In genomic region chr3:84259281-84260023, GRCm38 (mm10) we compare ENCODE assay signal across 8 mouse cellular contexts. TPM values are rescaled to one million over a fixed set of nuclear protein-coding genes. Genes with fewer than 3 reads are reported as not detected.
DNase-seq lines count a peak whose midpoint lies in the region; ATAC-seq and TF ChIP-seq lines count a peak whose summit lies in the region.

No protein-coding gene starts in this region.

- peak overlapping the region; percentile 98 for H3K4me2 ChIP-seq in embryonic facial prominence, embryonic 14.5 days (ENCODE audit: low read depth, low read length)
- peak overlapping the region; percentile 98 for H3K4me2 ChIP-seq in limb, embryonic 12.5 days
- peak overlapping the region; percentile 92 for H3K4me2 ChIP-seq in midbrain, embryonic 13.5 days (replicated peaks)

- peaks cover 2% of the 10 kb centered on the region; the same call in 1 of the 2 replicates for H3K79me2 ChIP-seq in heart, adult 2 months (replicated peaks; ENCODE audit: control insufficient read depth, insufficient read depth, low read length)

- DNase-seq in ovary, adult 18-20 months (ENCODE audit: low spot score), result peak; percentile 35
- no peak for DNase-seq in ovary, postnatal 14 days (ENCODE audit: low spot score)
- DNase-seq in embryonic facial prominence, embryonic 14.5 days (ENCODE audit: low spot score), result peak; percentile 72
- peak; percentile 79 to 81 for DNase-seq in heart, adult 2 months
- peak; percentile 78 for DNase-seq in kidney, adult 2 months
- DNase-seq in spleen, adult 18-20 months, result peak; percentile 28 to 53

- H3K4me1 ChIP-seq in embryonic facial prominence, embryonic 14.5 days (ENCODE audit: control insufficient read depth, insufficient read depth, low read length), result peaks cover 11% of the 10 kb centered on the region
- peaks cover 1% of the 10 kb centered on the region; the same call in 1 of the 2 replicates for H3K4me1 ChIP-seq in heart, adult 2 months (ENCODE audit: control insufficient read depth, insufficient read depth, low read length)
- H3K4me1 ChIP-seq in kidney, adult 2 months (ENCODE audit: control insufficient read depth, insufficient read depth, low read length), result peaks cover 12% of the 10 kb centered on the region; the same call in 1 of the 2 replicates
- H3K4me1 ChIP-seq in limb, embryonic 12.5 days (replicated peaks), result peaks cover 30% of the 10 kb centered on the region
- H3K4me1 ChIP-seq in midbrain, embryonic 13.5 days (replicated peaks), result peaks cover 79% of the 10 kb centered on the region

- peak overlapping the region; percentile 78 for H3K4me3 ChIP-seq in embryonic facial prominence, embryonic 14.5 days (ENCODE audit: low read depth, low read length)
- H3K4me3 ChIP-seq in heart, adult 2 months, result peak overlapping the region; percentile 91
- H3K4me3 ChIP-seq in kidney, adult 2 months (ENCODE audit: insufficient read depth, low read depth, low read length), result peak overlapping the region; percentile 96
- H3K4me3 ChIP-seq in limb, embryonic 12.5 days (replicated peaks), result peak overlapping the region; percentile 64
- peak overlapping the region; percentile 79 for H3K4me3 ChIP-seq in midbrain, embryonic 13.5 days (replicated peaks)

- peak overlapping the region; percentile 83 for H3K27ac ChIP-seq in embryonic facial prominence, embryonic 14.5 days (replicated peaks; ENCODE audit: low read depth, low read length)
- peak overlapping the region; percentile 82 for H3K27ac ChIP-seq in heart, adult 2 months
- peak overlapping the region; percentile 90 for H3K27ac ChIP-seq in kidney, adult 2 months (ENCODE audit: insufficient read depth, low read depth, low read length)
- H3K27ac ChIP-seq in limb, embryonic 12.5 days, result peak overlapping the region; percentile 25; the same call in 1 of the 2 replicates
- H3K27ac ChIP-seq in midbrain, embryonic 13.5 days, result peak overlapping the region; percentile 96

- H3K9ac ChIP-seq in embryonic facial prominence, embryonic 14.5 days (ENCODE audit: low read depth, low read length), result peak overlapping the region; percentile 83
- peak overlapping the region; percentile 90 for H3K9ac ChIP-seq in heart, adult 2 months (ENCODE audit: low read depth, low read length)
- peak overlapping the region; percentile 70 for H3K9ac ChIP-seq in limb, embryonic 12.5 days (replicated peaks)
- peak overlapping the region; percentile 95 for H3K9ac ChIP-seq in midbrain, embryonic 13.5 days (replicated peaks)

- intact Hi-C loops in heart, adult 2 months (cut with DNase I), result loop anchor here (1.0 to 5.0 kb wide), 4 partner anchors 31 to 84 kb away; no protein-coding TSS in a partner anchor

- TF ChIP-seq CTCF in heart, adult 2 months (IDR thresholded peaks at IDR 0.05), result 0 out of 2 replicates have a peak, but pooled peaks have one; percentile 4
- TF ChIP-seq CTCF in kidney, adult 2 months (conservative IDR thresholded peaks at IDR 0.05; ENCODE audit: insufficient read depth, insufficient read length, low read depth, low read length), result 0 out of 2 replicates have a peak, but pooled peaks have one; percentile 7

- H3K27me3 ChIP-seq in embryonic facial prominence, embryonic 14.5 days (replicated peaks; ENCODE audit: control insufficient read depth, insufficient read depth, low read length), result no peaks in the 10 kb centered on the region; the same call in 1 of the 2 replicates
- no peaks in the 10 kb centered on the region for H3K27me3 ChIP-seq in heart, adult 2 months (ENCODE audit: control insufficient read depth, insufficient read depth, low read length)
- H3K27me3 ChIP-seq in kidney, adult 2 months (replicated peaks; ENCODE audit: control insufficient read depth, insufficient read depth, low read length), result no peaks in the 10 kb centered on the region
- peaks cover 58% of the 10 kb centered on the region for H3K27me3 ChIP-seq in limb, embryonic 12.5 days
- no peaks in the 10 kb centered on the region for H3K27me3 ChIP-seq in midbrain, embryonic 13.5 days

- no peaks in the 10 kb centered on the region for H3K36me3 ChIP-seq in embryonic facial prominence, embryonic 14.5 days (ENCODE audit: control insufficient read depth, insufficient read depth, low read length)
- H3K36me3 ChIP-seq in heart, adult 2 months (ENCODE audit: control insufficient read depth, insufficient read depth, low read length), result no peaks in the 10 kb centered on the region
- no peaks in the 10 kb centered on the region for H3K36me3 ChIP-seq in kidney, adult 2 months (ENCODE audit: control insufficient read depth, insufficient read depth, low read length)
- H3K36me3 ChIP-seq in limb, embryonic 12.5 days, result no peaks in the 10 kb centered on the region
- no peaks in the 10 kb centered on the region for H3K36me3 ChIP-seq in midbrain, embryonic 13.5 days

- H3K9me3 ChIP-seq in embryonic facial prominence, embryonic 14.5 days (ENCODE audit: control insufficient read depth, low read length), result no peaks in the 10 kb centered on the region
- H3K9me3 ChIP-seq in limb, embryonic 12.5 days, result no peaks in the 10 kb centered on the region
- no peaks in the 10 kb centered on the region for H3K9me3 ChIP-seq in midbrain, embryonic 13.5 days

- ATAC-seq in embryonic facial prominence, embryonic 14.5 days (ENCODE audit: low read depth), result peak; percentile 77
- ATAC-seq in limb, embryonic 12.5 days (ENCODE audit: insufficient number of reproducible peaks, insufficient read depth, low FRiP score, low TSS enrichment, low read depth), result peak; percentile 58; the same call in 1 of the 2 replicates
- ATAC-seq in midbrain, embryonic 13.5 days, result peak; percentile 86

- TF ChIP-seq POLR2A in heart, adult 2 months (IDR thresholded peaks at IDR 0.05; ENCODE audit: insufficient read depth, low read depth, low read length), result peak; percentile 40; the same call in 1 of the 2 replicates
- no peak for TF ChIP-seq POLR2A in kidney, adult 2 months (IDR thresholded peaks at IDR 0.05; ENCODE audit: low read depth, low read length)

- under 1% methylated on average over 35 of the region's 74 CpGs for WGBS in embryonic facial prominence, embryonic 14.5 days
- WGBS in heart, adult 2 months, result under 1% methylated on average over 74 of the region's 74 CpGs
- under 1% methylated on average over 74 of the region's 74 CpGs for WGBS in kidney, adult 2 months
- WGBS in limb, embryonic 12.5 days, result under 1% methylated on average over 74 of the region's 74 CpGs
- under 1% methylated on average over 74 of the region's 74 CpGs for WGBS in midbrain, embryonic 13.5 days

- TF ChIP-seq EP300 in heart, adult 2 months (IDR thresholded peaks at IDR 0.05; ENCODE audit: insufficient read depth, low read depth, low read length), result no peak

RNA-seq across cellular contexts. Expression of gene Trim2, which starts 47.2 kb away (rescaled TPM):
- polyA plus RNA-seq in embryonic facial prominence, embryonic 14.5 days (2014; fragmentation: Nextera tagmentation; extraction: Ambion mirVana), result 24.9 and 26.7 TPM in 2 replicates
- 1 to 10 TPM; 4.7 to 5.2 TPM for total RNA-seq in heart, adult 2 months (2021)
- polyA plus RNA-seq in heart, adult 2 months (2012; rRNA removed), result 5.7 and 5.8 TPM in 2 replicates
- polyA plus RNA-seq in kidney, adult 2 months (2012; rRNA removed), result 44.5 and 49.2 TPM in 2 replicates
- polyA plus RNA-seq in limb, embryonic 12.5 days (2016; fragmentation: Nextera tagmentation; extraction: Ambion mirVana), result 17.8 and 18.5 TPM in 2 replicates
- 165 and 177 TPM in 2 replicates for polyA plus RNA-seq in midbrain, embryonic 13.5 days (2015; fragmentation: Nextera tagmentation; extraction: Ambion mirVana)

Comparison
In these comparisons a context has a peak if more than half of its experiments do, and no peak if none do; other contexts are left out.
1. H3K27ac ChIP-seq: peak in every context shown above with its lines; median percentile 96 in midbrain, embryonic 13.5 days; 90 in kidney, adult 2 months; 83 in embryonic facial prominence, embryonic 14.5 days; 82 in heart, adult 2 months; 25 in limb, embryonic 12.5 days.